Mouse (Mus musculus) stomach, postnatal 0 days (tissue): ENCODE data around the gene Samd5.

Experiments used
- CTCF ChIP-seq: IDR thresholded peaks from 2 replicates; pipeline ENCODE4 v1.5.1; 2016; ENCODE audit warnings: antibody characterized with exemption, low read depth, mild to moderate bottlenecking, moderate library complexity
- EP300 ChIP-seq: optimal IDR thresholded peaks from 2 replicates; pipeline ENCODE3; 2016; ENCODE audit warnings: antibody characterized with exemption

- no peak for TF ChIP-seq EP300
- TF ChIP-seq CTCF, result no peak
Measured at GRCm38 (mm10) chr10:9625356-9625755, 49.7 kb downstream of the Samd5 start.
